Mouse (Mus musculus) liver, postnatal 0 days (tissue): ENCODE data around the gene Slc7a4. TPM values are rescaled to one million over a fixed set of nuclear protein-coding genes. Genes with fewer than 3 reads are reported as not detected.
A peak's percentile ranks its signal among the peaks of the same experiment; 100 is the strongest.

Experiments
- ATAC-seq: fragments of 200-750 bp; cut with Nextera tagmentation; 2 replicates; pipeline ENCODE4 v1.8.0; 2017; ENCODE audit warnings: mild to moderate bottlenecking, moderate library complexity
- DNase-seq: peaks from one replicate; pipeline ENCODE4 v3.0.0-alpha.2; 2016
- H3K27ac ChIP-seq: fragments of 300-500 bp; sonication (generic); 2 replicates; pipeline ENCODE4 v1.5.1; 2014; ENCODE audit warnings: antibody characterized with exemption, moderate library complexity, mild to moderate bottlenecking, low read depth
- H3K27me3 ChIP-seq: fragments of 300-500 bp; sonication (generic); 2 replicates; pipeline ENCODE4 v1.6.1; 2014; ENCODE audit warnings: low read length, control low read depth, mixed read lengths; ENCODE audit not compliant: insufficient read depth
- H3K36me3 ChIP-seq: fragments of 300-500 bp; sonication (generic); replicated peaks from 2 replicates; pipeline ENCODE4 v1.6.1; 2014; ENCODE audit warnings: mild to moderate bottlenecking, control low read depth, low read length, moderate library complexity, mixed read lengths; ENCODE audit not compliant: insufficient read depth
- H3K4me1 ChIP-seq: fragments of 300-500 bp; sonication (generic); 2 replicates; pipeline ENCODE4 v1.6.1; 2014; ENCODE audit warnings: antibody characterized with exemption, mild to moderate bottlenecking, control low read depth; ENCODE audit not compliant: insufficient read depth
- H3K4me2 ChIP-seq: fragments of 300-500 bp; sonication (generic); 2 replicates; pipeline ENCODE4 v1.6.1; 2014; ENCODE audit warnings: low read depth, mild to moderate bottlenecking, low read length, moderate library complexity, mixed read lengths
- H3K4me3 ChIP-seq: fragments of 300-500 bp; sonication (generic); 2 replicates; pipeline ENCODE4 v1.5.1; 2014; ENCODE audit warnings: low read depth, low read length
- H3K9ac ChIP-seq: fragments of 300-500 bp; sonication (generic); replicated peaks from 2 replicates; pipeline ENCODE4 v1.6.1; 2014; ENCODE audit warnings: mild to moderate bottlenecking, moderate library complexity
- H3K9me3 ChIP-seq: fragments of 300-500 bp; sonication (generic); 2 replicates; pipeline ENCODE4 v1.6.1; 2016; ENCODE audit warnings: mild to moderate bottlenecking, control low read depth, low read length, mixed read lengths
- CTCF ChIP-seq: sonication (generic); IDR thresholded peaks from 2 replicates; pipeline ENCODE4 v1.5.1; 2016; ENCODE audit warnings: antibody characterized with exemption, low read depth
- EP300 ChIP-seq: IDR thresholded peaks from 2 replicates; pipeline ENCODE4 v1.6.1; 2016; ENCODE audit warnings: antibody characterized with exemption, low read depth, mild to moderate bottlenecking
- WGBS: fragments of 180-500 bp; shearing (Covaris S2); extraction: QIAGEN DNeasy Blood & Tissue Kit; methylation state at CpG from one replicate; pipeline ENCODE4 v1.1.7; 2014; ENCODE audit not compliant: insufficient replicate concordance; 5-methylcytosine and 5-hydroxymethylcytosine counted together
- polyA plus RNA-seq: library from polyadenylated mRNA; unstranded; fragments of >200 nt; fragmentation: Nextera tagmentation; extraction: Ambion mirVana; gene quantifications from 2 replicates; pipeline ENCODE4 v1.2.1, GENCODE M21; 2015

Gene Slc7a4
- polyA plus RNA-seq, 1 experiment from 2014 or later: 3.7 TPM

- Histone ChIP-seq H3K36me3 (no peaks in the 10 kb centered on the region), H3K27me3 (no peaks in the 10 kb centered on the region), H3K4me3 (no peak overlapping the region), H3K27ac (peak overlapping the region; percentile 69), H3K9ac (no peak overlapping the region), H3K4me2 (no peak overlapping the region), H3K4me1 (peaks cover 27% of the 10 kb centered on the region), H3K9me3 (peaks cover under 1% of the 10 kb centered on the region; the same call in 1 of the 2 replicates)
- no peak for TF ChIP-seq EP300
- no peak for TF ChIP-seq CTCF
- peak; percentile 38 for DNase-seq
- 63% methylated on average over 7 of the region's 7 CpGs for WGBS
- peak; percentile 78 for ATAC-seq
Measured at GRCm38 (mm10) chr16:17552837-17553236, 30.2 kb downstream of the Slc7a4 start.

GRCm38 (mm10) chr16:17542632-17543031, 40.4 kb downstream of the Slc7a4 start:
- H3K9ac ChIP-seq: no peak overlapping the region
- WGBS: 62% methylated on average over 2 of the region's 2 CpGs

GRCm38 (mm10) chr16:17536584-17536983, 46.4 kb downstream of the Slc7a4 start:
- H3K27ac ChIP-seq: no peak overlapping the region
- DNase-seq (no peak), ATAC-seq (no peak)
- H3K4me2 ChIP-seq: no peak overlapping the region
- WGBS: 80% methylated on average over 3 of the region's 3 CpGs
- H3K9ac ChIP-seq: no peak overlapping the region
- no peak overlapping the region for H3K4me3 ChIP-seq
- no peaks in the 10 kb centered on the region for H3K9me3 ChIP-seq
- H3K4me1 ChIP-seq: peaks cover 6% of the 10 kb centered on the region
- no peaks in the 10 kb centered on the region for H3K27me3 ChIP-seq
- no peaks in the 10 kb centered on the region for H3K36me3 ChIP-seq
- TF ChIP-seq EP300: no peak
- no peak for TF ChIP-seq CTCF

More at GRCm38 (mm10) chr16:17542632-17543031, 40.4 kb downstream of the Slc7a4 start:
- no peaks in the 10 kb centered on the region for H3K4me1 ChIP-seq
- H3K36me3 ChIP-seq: no peaks in the 10 kb centered on the region
- no peak overlapping the region for H3K4me2 ChIP-seq
- H3K27me3 ChIP-seq: no peaks in the 10 kb centered on the region
- ATAC-seq (no peak), DNase-seq (no peak)
- H3K27ac ChIP-seq: no peak overlapping the region
- H3K4me3 ChIP-seq: no peak overlapping the region
- H3K9me3 ChIP-seq: no peaks in the 10 kb centered on the region; the same call in 1 of the 2 replicates
- no peak for TF ChIP-seq EP300
- no peak for TF ChIP-seq CTCF

GRCm38 (mm10) chr16:17532676-17533329, 50.2 kb downstream of the Slc7a4 start:
- Histone ChIP-seq H3K36me3 (peaks cover 12% of the 10 kb centered on the region), H3K4me2 (no peak overlapping the region), H3K9me3 (no peaks in the 10 kb centered on the region), H3K27ac (peak overlapping the region; percentile 77), H3K9ac (0 out of 2 replicates have a peak overlapping the region, but pooled peaks have one; percentile 5), H3K4me3 (no peak overlapping the region), H3K27me3 (no peaks in the 10 kb centered on the region), H3K4me1 (peaks cover 17% of the 10 kb centered on the region)
- ATAC-seq (peak; percentile 63), DNase-seq (no peak)
- 63% methylated on average over 14 of the region's 14 CpGs for WGBS
- TF ChIP-seq EP300 (no peak; the same call in none of the 2 replicates), CTCF (no peak)

- DNase-seq (peak; percentile 46), ATAC-seq (no peak)
- H3K4me2 ChIP-seq: no peak overlapping the region
- peak overlapping the region; percentile 77 for H3K27ac ChIP-seq
- H3K4me1 ChIP-seq: peaks cover 17% of the 10 kb centered on the region
- WGBS: 51% methylated on average over 4 of the region's 4 CpGs
- no peaks in the 10 kb centered on the region for H3K9me3 ChIP-seq
- H3K4me3 ChIP-seq: no peak overlapping the region
- H3K9ac ChIP-seq: 0 out of 2 replicates have a peak overlapping the region, but pooled peaks have one; percentile 5
- peaks cover 17% of the 10 kb centered on the region for H3K36me3 ChIP-seq
- no peaks in the 10 kb centered on the region for H3K27me3 ChIP-seq
- TF ChIP-seq CTCF (peak; percentile 63), EP300 (no peak)
Measured at GRCm38 (mm10) chr16:17532271-17532670, 50.7 kb downstream of the Slc7a4 start.

- peak; percentile 92 for ATAC-seq
- Histone ChIP-seq H3K27ac (peak within 1 kb of the TSS; percentile 92), H3K9me3 (no peaks in the 10 kb centered on the region), H3K4me3 (peak within 1 kb of the TSS; percentile 60), H3K4me2 (peak within 1 kb of the TSS; percentile 92), H3K36me3 (peaks cover 31% of the 10 kb centered on the region), H3K9ac (peak within 1 kb of the TSS; percentile 67), H3K27me3 (no peaks in the 10 kb centered on the region), H3K4me1 (peaks cover 17% of the 10 kb centered on the region)
- TF ChIP-seq EP300 (peak; percentile 86), CTCF (no peak)
- DNase-seq: peak; percentile 98
- WGBS: under 1% methylated on average over 67 of the region's 67 CpGs
Measured at GRCm38 (mm10) chr16:17530640-17531288, 52.2 kb downstream of the Slc7a4 start, which contains the start of gene Thap7. Gene Thap7, minus strand, starts transcription at chr16:17531136.
